Mouse (Mus musculus) spleen, adult 2 months (tissue): ENCODE data around the gene Zfp770.

Source experiments
- CTCF ChIP-seq: fragments of 200-500 bp; IDR thresholded peaks from 2 replicates; pipeline ENCODE4 v1.5.1; 2011; ENCODE audit warnings: mild to moderate bottlenecking, inconsistent platforms; ENCODE audit not compliant: insufficient read depth, insufficient read length, insufficient replicate concordance; ENCODE audit errors: extremely low read depth
- POLR2A ChIP-seq: fragments of 200-500 bp; IDR thresholded peaks from 2 replicates; pipeline ENCODE4 v1.6.1; 2011; ENCODE audit warnings: low read depth, low read length, inconsistent platforms

DNA sequence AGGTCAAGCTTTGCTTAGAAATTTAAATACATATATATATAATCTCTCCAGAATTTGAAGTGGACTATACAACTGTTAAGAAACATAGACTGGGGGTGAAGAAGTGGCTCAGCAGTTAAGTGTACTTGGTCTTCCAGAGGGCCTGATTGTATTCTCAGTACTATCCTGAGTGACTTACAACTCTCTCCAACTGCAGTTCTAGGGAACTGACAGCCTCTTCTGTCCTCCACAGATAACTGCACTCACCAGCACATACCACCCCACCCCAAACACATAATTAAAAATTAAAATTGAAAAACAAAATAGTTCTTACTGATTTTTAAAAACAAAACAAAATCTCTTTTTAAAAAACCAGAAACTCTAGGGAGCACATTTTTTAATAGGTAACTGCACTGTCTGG lies 28.0 kb downstream of the Zfp770 start:
- TF ChIP-seq POLR2A (no peak), CTCF (no peak)
